Mouse (Mus musculus) C2C12 (cell line): ENCODE results near the gene Ttc33. TPM values are rescaled to one million over a fixed set of nuclear protein-coding genes. Genes with fewer than 3 reads are reported as not detected.

Experiments used
- H3K27me3 ChIP-seq: one replicate; pipeline ENCODE4 v1.6.1; 2011; ENCODE audit not compliant: control insufficient read depth, insufficient read depth, insufficient read length
- H3K36me3 ChIP-seq: one replicate; pipeline ENCODE4 v1.6.1; 2011; ENCODE audit not compliant: control insufficient read depth, insufficient read depth
- H3K4me3 ChIP-seq: one replicate; pipeline ENCODE4 v1.5.1; 2011; ENCODE audit warnings: mild to moderate bottlenecking, control low read depth; ENCODE audit not compliant: poor library complexity, insufficient read depth, severe bottlenecking
- H3K79me2 ChIP-seq: one replicate; pipeline ENCODE4 v1.6.1; 2011; ENCODE audit not compliant: control insufficient read depth, insufficient read depth
- H3K79me3 ChIP-seq: one replicate; pipeline ENCODE4 v1.6.1; 2011; ENCODE audit warnings: low read depth, control low read depth
- H3ac ChIP-seq: one replicate; pipeline ENCODE3; 2011; ENCODE audit warnings: low read depth; ENCODE audit not compliant: control insufficient read depth, insufficient read length
- CEBPB ChIP-seq: IDR thresholded peaks from one replicate; pipeline ENCODE4 v1.6.1; 2011; ENCODE audit warnings: low read depth, mild to moderate bottlenecking, control low read depth, moderate library complexity
- CTCF ChIP-seq: IDR thresholded peaks from one replicate; pipeline ENCODE4 v1.5.1; 2011; ENCODE audit not compliant: control insufficient read depth, insufficient read depth, insufficient read length
- FOSL1 ChIP-seq: IDR thresholded peaks from one replicate; pipeline ENCODE4 v1.8.0; 2011; ENCODE audit warnings: mild to moderate bottlenecking, low read length; ENCODE audit not compliant: poor library complexity, insufficient read depth, severe bottlenecking
- MAX ChIP-seq: IDR thresholded peaks from one replicate; pipeline ENCODE4 v1.6.1; 2011; ENCODE audit warnings: mild to moderate bottlenecking, control low read depth
- MYOD1 ChIP-seq: IDR thresholded peaks from one replicate; pipeline ENCODE4 v1.6.1; 2011; ENCODE audit warnings: low read depth; ENCODE audit not compliant: control insufficient read depth, insufficient read length
- MYOG ChIP-seq: IDR thresholded peaks from one replicate; pipeline ENCODE4 v1.6.1; 2011; ENCODE audit not compliant: control insufficient read depth, insufficient read length; ENCODE audit errors: extremely low read depth
- USF1 ChIP-seq: IDR thresholded peaks from one replicate; pipeline ENCODE4 v1.6.1; 2011; ENCODE audit warnings: low read depth, mild to moderate bottlenecking, control low read depth, moderate library complexity
- long read RNA-seq, 2 experiments: library from polyadenylated mRNA; unstranded; transcript quantifications; one replicate each; pipeline ENCODE4 v2.0.0; 2019 to 2020
- polyA plus RNA-seq: library from polyadenylated mRNA; unstranded; fragments of >200 nt; fragmentation: generic; extraction: Trizol; gene quantifications from one replicate; pipeline ENCODE4 v1.2.1, GENCODE M21; 2012; ENCODE audit warnings: missing spikeins

Gene Ttc33
- polyA plus RNA-seq = 15.8 TPM
- long read RNA-seq, experiment 1, transcript Ttc33-201 (5 exons, 1,832 nt) = minor isoform, 14 of 51 reads
- long read RNA-seq, experiment 1, transcript Ttc33-203 (5 exons, 1,671 nt) = major isoform, 19 of 51 reads
- long read RNA-seq, experiment 1, partial matches to known transcripts = 7 of 51 reads
- long read RNA-seq, experiment 1, other reads (novel, unspliced or antisense) = 9 of 51 reads
- long read RNA-seq, experiment 2, transcript Ttc33-201 (5 exons, 1,832 nt) = minor isoform, 48 of 131 reads
- long read RNA-seq, experiment 2, transcript Ttc33-203 (5 exons, 1,671 nt) = major isoform, 62 of 131 reads
- long read RNA-seq, experiment 2, partial matches to known transcripts = 6 of 131 reads
- long read RNA-seq, experiment 2, other reads (novel, unspliced or antisense) = 13 of 131 reads

- Histone ChIP-seq H3K36me3 (peaks cover 30% of the 10 kb centered on the region), H3K27me3 (no peaks in the 10 kb centered on the region), H3K79me2 (peaks cover 32% of the 10 kb centered on the region), H3ac (peak within 1 kb of the TSS; percentile 95), H3K4me3 (peak within 1 kb of the TSS; percentile 88), H3K79me3 (peaks cover 5% of the 10 kb centered on the region)
- TF ChIP-seq MAX (peak; percentile 99), MYOG (no peak), FOSL1 (no peak), MYOD1 (no peak), USF1 (peak; percentile 66), CEBPB (no peak), CTCF (peak; percentile 13)
These were observed at the start of gene Ttc33 for GRCm38 (mm10) chr15:5185366-5186292. Gene Ttc33 (plus strand): TSS chr15:5185525.

- TF ChIP-seq CTCF (no peak), MYOG (no peak), FOSL1 (no peak), CEBPB (no peak), MAX (no peak), USF1 (no peak), MYOD1 (no peak)
- Histone ChIP-seq H3ac (no peak overlapping the region), H3K27me3 (no peaks in the 10 kb centered on the region), H3K79me3 (no peaks in the 10 kb centered on the region), H3K36me3 (no peaks in the 10 kb centered on the region), H3K4me3 (no peak overlapping the region), H3K79me2 (no peaks in the 10 kb centered on the region)
These were observed 47.1 kb upstream of the Ttc33 start for GRCm38 (mm10) chr15:5138021-5138856.

- TF ChIP-seq MAX (no peak), MYOD1 (no peak), MYOG (no peak)
- Histone ChIP-seq H3ac (no peak overlapping the region), H3K4me3 (no peak overlapping the region), H3K36me3 (no peaks in the 10 kb centered on the region), H3K79me2 (peaks cover 8% of the 10 kb centered on the region), H3K27me3 (no peaks in the 10 kb centered on the region), H3K79me3 (peaks cover 3% of the 10 kb centered on the region)
These were observed 46.0 kb upstream of the Ttc33 start for GRCm38 (mm10) chr15:5139366-5139765.

GRCm38 (mm10) chr15:5139863-5140262, 45.5 kb upstream of the Ttc33 start:
- no peak for TF ChIP-seq MYOD1
- no peak for TF ChIP-seq MAX
- TF ChIP-seq CTCF = no peak
- TF ChIP-seq FOSL1 = no peak
- no peak for TF ChIP-seq MYOG
- no peak for TF ChIP-seq CEBPB
- TF ChIP-seq USF1 = no peak
- H3ac ChIP-seq = no peak overlapping the region
- no peaks in the 10 kb centered on the region for H3K27me3 ChIP-seq

GRCm38 (mm10) chr15:5140357-5140756, 45.0 kb upstream of the Ttc33 start:
- TF ChIP-seq USF1 (no peak), FOSL1 (no peak), MYOD1 (no peak), CEBPB (no peak), MYOG (no peak), CTCF (no peak), MAX (no peak)
- H3K27me3 ChIP-seq = no peaks in the 10 kb centered on the region
- H3ac ChIP-seq = no peak overlapping the region

More at GRCm38 (mm10) chr15:5139863-5140262, 45.5 kb upstream of the Ttc33 start:
- Histone ChIP-seq H3K36me3 (no peaks in the 10 kb centered on the region), H3K79me3 (peaks cover 8% of the 10 kb centered on the region), H3K4me3 (no peak overlapping the region), H3K79me2 (peaks cover 13% of the 10 kb centered on the region)

More at GRCm38 (mm10) chr15:5140357-5140756, 45.0 kb upstream of the Ttc33 start:
- H3K36me3 ChIP-seq = no peaks in the 10 kb centered on the region
- H3K4me3 ChIP-seq = no peak overlapping the region
- H3K79me3 ChIP-seq = peaks cover 13% of the 10 kb centered on the region
- H3K79me2 ChIP-seq = peaks cover 18% of the 10 kb centered on the region
